Mouse (Mus musculus) limb, embryonic 10.5 days (tissue): ENCODE results near the gene Spns2. TPM values are rescaled to one million over a fixed set of nuclear protein-coding genes. Genes with fewer than 3 reads are reported as not detected.
A peak's percentile ranks its signal among the peaks of the same experiment; 100 is the strongest.
"Not testable (repeated sequence)": the region's sequence is repeated elsewhere in the genome, so short reads cannot be mapped to it uniquely, and the experiment has no call there.

Experiments
- DNase-seq: peaks from one replicate; pipeline ENCODE4 v3.0.0-alpha.2; 2017; ENCODE audit warnings: low spot score
- H3K27ac ChIP-seq: fragments of 300-500 bp; sonication (generic); 2 replicates; pipeline ENCODE4 v1.5.1; 2016; ENCODE audit warnings: mild to moderate bottlenecking
- H3K27me3 ChIP-seq: fragments of 300-500 bp; sonication (generic); 2 replicates; pipeline ENCODE4 v1.6.1; 2016; ENCODE audit warnings: low read depth, mild to moderate bottlenecking; ENCODE audit not compliant: poor library complexity, severe bottlenecking
- H3K36me3 ChIP-seq: fragments of 300-500 bp; sonication (generic); 2 replicates; pipeline ENCODE4 v1.6.1; 2016; ENCODE audit warnings: mild to moderate bottlenecking, moderate library complexity
- H3K4me1 ChIP-seq: fragments of 300-500 bp; sonication (generic); 2 replicates; pipeline ENCODE4 v1.6.1; 2016
- H3K4me3 ChIP-seq: fragments of 300-500 bp; sonication (generic); 2 replicates; pipeline ENCODE4 v1.5.1; 2016; ENCODE audit warnings: mild to moderate bottlenecking, moderate library complexity
- H3K9me3 ChIP-seq: fragments of 300-500 bp; sonication (generic); replicated peaks from 2 replicates; pipeline ENCODE4 v1.6.1; 2016; ENCODE audit warnings: mild to moderate bottlenecking
- WGBS: fragments of 180-500 bp; shearing (Covaris S2); methylation state at CpG from one replicate; pipeline ENCODE4 v1.1.7; 2016; 5-methylcytosine and 5-hydroxymethylcytosine counted together
- polyA plus RNA-seq: library from polyadenylated mRNA; unstranded; fragments of >200 nt; fragmentation: Nextera tagmentation; extraction: Ambion mirVana; gene quantifications from 2 replicates; pipeline ENCODE4 v1.2.1, GENCODE M21; 2016

The Spns2 gene
- polyA plus RNA-seq, 1 experiment from 2014 or later, result 3.0 TPM

DNA sequence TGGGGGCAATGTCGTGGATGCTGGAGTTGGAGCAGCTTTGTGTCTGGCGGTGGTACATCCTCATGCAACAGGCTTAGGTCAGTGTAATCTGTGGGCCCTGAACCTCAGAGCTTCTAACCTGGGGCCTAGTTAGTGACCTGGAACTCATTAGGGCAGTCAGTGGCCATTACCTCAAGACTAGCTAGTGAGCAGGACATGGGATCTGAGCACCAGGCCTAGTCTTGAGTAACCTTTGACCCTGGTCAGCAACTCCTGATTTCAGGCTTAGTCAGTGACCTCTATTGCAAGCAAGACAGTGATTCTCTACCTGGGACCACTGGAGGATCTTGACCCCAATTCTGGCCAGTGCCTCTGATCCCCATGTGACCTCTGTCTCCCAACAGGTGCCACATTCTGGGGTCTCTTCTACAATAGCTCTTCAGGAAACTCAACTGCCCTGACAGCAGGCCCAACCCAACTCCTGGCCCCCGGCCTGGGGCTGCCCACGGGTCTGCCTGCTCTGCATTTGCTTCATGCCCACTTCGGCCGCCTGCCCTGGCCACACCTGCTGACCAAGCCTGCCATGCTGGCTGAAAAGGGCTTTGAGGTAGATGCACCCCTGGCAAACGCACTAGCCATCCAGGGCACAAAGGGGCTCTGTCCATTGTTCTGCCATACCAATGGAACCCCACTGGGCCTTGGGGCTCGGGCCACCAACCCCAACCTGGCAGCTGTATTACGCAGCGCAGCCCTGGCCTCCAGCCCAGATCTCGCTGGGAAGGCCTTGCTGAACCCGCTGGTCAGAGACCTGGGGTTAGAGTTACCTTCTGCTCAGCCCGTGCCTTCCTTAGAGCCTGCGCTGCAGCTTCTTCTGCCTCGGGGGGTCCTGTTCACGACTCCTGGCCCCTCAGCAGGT is 52.7 kb downstream of the Spns2 start:
- Histone ChIP-seq H3K9me3 (no peaks in the 10 kb centered on the region), H3K27ac (no peak overlapping the region), H3K27me3 (no peaks in the 10 kb centered on the region), H3K4me1 (peaks cover 1% of the 10 kb centered on the region), H3K36me3 (no peaks in the 10 kb centered on the region), H3K4me3 (no peak overlapping the region)
- no peak for DNase-seq
- WGBS, result 88% methylated on average over 16 of the region's 16 CpGs

DNA sequence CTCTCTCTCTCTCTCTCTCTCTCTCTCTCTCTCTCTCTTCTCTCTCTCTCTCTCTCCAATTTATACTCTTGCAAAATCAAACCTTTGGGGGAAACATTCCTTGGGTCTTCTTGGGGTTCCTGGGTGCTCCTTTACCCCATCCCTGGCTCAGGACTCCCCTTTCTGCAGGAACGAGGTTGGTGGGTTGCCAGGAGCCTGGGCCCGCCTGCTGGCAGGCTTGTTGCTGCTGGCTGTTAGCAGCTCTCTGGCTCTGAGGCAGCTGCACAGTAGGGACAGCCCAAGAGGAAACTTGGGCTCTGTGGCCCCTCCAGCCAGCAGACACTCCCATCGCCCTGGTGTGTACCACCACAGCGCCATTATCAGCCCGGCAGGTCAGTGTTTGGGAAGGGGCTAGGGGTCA is 53.4 kb downstream of the Spns2 start:
- no peaks in the 10 kb centered on the region for H3K27me3 ChIP-seq
- H3K4me3 ChIP-seq, result no peak overlapping the region
- H3K9me3 ChIP-seq, result no peaks in the 10 kb centered on the region
- no peak for DNase-seq
- H3K27ac ChIP-seq, result no peak overlapping the region
- no peaks in the 10 kb centered on the region for H3K36me3 ChIP-seq
- 77% methylated on average over 5 of the region's 5 CpGs for WGBS
- no peaks in the 10 kb centered on the region for H3K4me1 ChIP-seq

DNA sequence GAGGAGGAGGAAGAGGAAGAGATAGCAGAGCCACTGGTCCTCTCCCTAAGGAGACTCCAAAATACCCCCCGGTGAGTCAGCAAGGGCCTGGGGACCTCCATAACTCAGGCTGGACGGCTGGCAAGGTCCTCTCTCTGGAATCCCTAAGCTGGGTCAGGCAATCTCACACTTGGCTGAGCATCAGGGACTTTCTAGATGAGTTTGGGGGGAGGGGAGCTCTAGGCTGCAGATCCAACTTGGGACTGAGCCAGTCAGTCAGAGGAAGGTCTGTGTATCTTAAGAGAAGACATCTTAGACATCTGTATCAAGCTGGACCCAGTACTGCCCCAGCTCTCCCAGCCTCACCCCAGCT is 54.0 kb downstream of the Spns2 start:
- Histone ChIP-seq H3K4me3 (no peak overlapping the region), H3K27ac (no peak overlapping the region)
- WGBS, result 58% methylated on average over 2 of the region's 2 CpGs

DNA sequence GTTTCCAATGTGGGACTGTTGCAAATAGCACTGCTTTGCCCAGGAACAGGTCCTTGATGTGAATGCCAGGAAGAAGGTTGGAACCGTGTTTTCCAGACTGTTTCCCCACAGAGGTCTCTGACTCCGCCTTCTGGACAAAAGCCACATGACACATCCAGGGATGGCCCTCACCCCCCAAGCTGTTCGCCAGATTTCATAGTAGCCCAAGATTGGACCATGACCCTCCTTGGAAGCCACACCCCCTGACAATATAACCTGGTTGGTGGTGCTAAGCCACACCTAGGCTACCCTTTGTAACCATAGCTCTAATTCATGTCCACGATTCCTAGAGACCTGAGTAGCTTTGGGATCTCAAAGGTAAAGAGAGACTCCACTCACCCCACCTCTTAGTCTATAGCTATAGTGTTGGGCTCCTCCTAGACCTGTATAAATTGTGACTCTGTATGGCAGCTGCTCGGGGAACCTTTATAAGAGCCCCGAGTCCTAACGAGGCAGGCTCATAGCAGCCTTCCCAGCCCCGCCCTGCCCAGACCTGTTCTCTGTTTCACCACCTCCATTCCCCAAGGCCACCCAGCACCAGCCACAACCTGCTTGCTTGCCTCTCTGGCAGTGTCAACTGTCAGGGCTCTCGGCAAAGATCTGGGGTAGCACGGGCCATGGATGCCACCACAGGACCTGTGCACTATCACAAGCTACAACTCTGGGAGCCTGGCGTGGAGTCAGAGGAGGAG is 54.6 kb downstream of the Spns2 start, which contains the start of gene Ggt6:
Gene Ggt6 (plus strand): TSS at position 564 of the 731 bp plus-strand sequence.
- Histone ChIP-seq H3K4me3 (no peak within 1 kb of the TSS), H3K27ac (no peak within 1 kb of the TSS), H3K27me3 (no peaks in the 10 kb centered on the region), H3K36me3 (no peaks in the 10 kb centered on the region), H3K9me3 (no peaks in the 10 kb centered on the region), H3K4me1 (no peaks in the 10 kb centered on the region)
- DNase-seq, result no peak
- WGBS, result 67% methylated on average over 11 of the region's 11 CpGs

More for the DNA sequence above, 54.0 kb downstream of the Spns2 start:
- DNase-seq, result no peak
- H3K27me3 ChIP-seq, result no peaks in the 10 kb centered on the region
- no peaks in the 10 kb centered on the region for H3K4me1 ChIP-seq
- no peaks in the 10 kb centered on the region for H3K36me3 ChIP-seq
- no peaks in the 10 kb centered on the region for H3K9me3 ChIP-seq

DNA sequence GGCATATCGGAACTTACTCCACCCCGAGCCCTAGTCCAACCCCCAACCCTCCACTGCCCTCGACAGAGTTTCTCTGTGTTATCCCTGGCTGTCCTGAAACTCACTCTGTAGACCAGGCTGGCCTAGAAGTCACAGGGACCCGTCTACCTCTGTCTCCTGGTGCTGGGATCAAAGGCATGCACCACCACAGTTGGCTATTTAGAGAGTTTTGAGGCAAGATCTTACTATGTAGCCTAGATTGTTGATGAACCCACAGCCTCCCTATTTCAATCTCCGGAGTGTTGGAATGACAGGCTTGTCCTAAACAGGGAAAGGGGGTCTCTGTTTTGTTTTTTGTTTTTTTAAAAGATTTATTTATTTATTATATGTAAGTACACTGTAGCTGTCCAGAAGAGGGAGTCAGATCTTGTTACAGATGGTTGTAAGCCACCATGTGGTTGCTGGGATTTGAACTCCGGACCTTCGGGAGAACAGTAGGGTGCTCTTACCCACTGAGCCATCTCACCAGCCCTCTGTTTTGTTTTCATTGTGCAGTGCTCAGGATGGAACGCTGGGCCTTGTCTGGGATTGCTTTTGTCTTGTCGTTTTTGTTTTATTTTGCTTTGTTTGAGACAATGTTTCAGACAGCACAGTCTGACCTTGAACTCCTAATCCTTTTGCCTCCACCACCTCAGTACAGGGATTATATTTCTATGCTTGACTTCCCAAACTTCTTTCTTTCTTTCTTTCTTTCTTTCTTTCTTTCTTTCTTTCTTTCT is 59.2 kb downstream of the Spns2 start:
- not testable (repeated sequence) for H3K4me1 ChIP-seq, H3K27me3 ChIP-seq, H3K4me3 ChIP-seq, H3K27ac ChIP-seq, H3K36me3 ChIP-seq, DNase-seq, H3K9me3 ChIP-seq
- 66% methylated on average over 9 of the region's 9 CpGs for WGBS

DNA sequence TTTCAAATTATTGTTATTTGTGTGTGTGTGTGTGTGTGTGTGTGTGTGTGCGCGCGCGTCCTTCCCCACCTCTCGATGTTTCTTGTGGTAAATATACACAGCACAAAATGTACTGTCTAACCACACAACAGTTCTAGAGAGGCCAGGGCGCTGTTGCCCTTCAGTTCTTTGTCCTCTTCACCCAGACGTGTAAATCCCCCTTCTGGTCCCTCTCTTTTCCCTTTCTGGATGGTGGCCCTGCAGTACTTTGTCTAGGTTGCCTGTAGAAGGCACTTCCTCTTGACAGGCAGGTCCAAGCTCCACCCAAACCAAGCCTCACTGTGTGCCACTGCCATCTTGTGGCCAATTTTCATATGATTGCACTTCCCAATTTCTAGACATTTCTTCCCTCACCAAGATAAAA is 60.4 kb downstream of the Spns2 start:
- peak; percentile 74 for DNase-seq
- Histone ChIP-seq H3K36me3 (no peaks in the 10 kb centered on the region), H3K9me3 (no peaks in the 10 kb centered on the region), H3K4me3 (0 out of 2 replicates have a peak overlapping the region, but pooled peaks have one; percentile 6), H3K27ac (peak overlapping the region; percentile 61; the same call in 1 of the 2 replicates), H3K4me1 (peaks cover 9% of the 10 kb centered on the region; the same call in 1 of the 2 replicates), H3K27me3 (no peaks in the 10 kb centered on the region)
- WGBS, result 51% methylated on average over 7 of the region's 7 CpGs

DNA sequence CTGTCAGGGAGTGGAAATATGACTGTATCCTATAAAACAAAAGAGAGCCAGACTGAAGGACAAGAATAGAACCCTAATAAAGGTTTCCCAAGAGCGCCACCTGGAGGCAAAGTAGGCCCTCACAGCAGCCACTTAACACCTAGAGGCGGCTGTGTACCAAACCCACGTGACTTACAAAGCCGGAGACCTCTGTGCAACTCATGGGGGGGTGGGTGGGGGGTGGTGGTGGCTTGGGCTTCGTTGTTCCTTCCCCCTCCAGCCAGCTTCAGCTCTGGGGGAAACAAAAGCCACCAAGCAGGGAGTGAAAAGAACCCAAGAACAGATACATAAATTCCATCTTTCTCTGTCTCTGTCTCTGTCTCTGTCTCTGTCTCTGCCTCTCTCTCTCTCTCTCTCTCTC is 61.0 kb downstream of the Spns2 start:
- H3K4me3 ChIP-seq, result 0 out of 2 replicates have a peak overlapping the region, but pooled peaks have one; percentile 6
- WGBS, result 9% methylated on average over 5 of the region's 5 CpGs
- H3K27me3 ChIP-seq, result no peaks in the 10 kb centered on the region
- H3K9me3 ChIP-seq, result no peaks in the 10 kb centered on the region
- peak; percentile 74 for DNase-seq
- peaks cover 9% of the 10 kb centered on the region; the same call in 1 of the 2 replicates for H3K4me1 ChIP-seq
- peak overlapping the region; percentile 61; the same call in 1 of the 2 replicates for H3K27ac ChIP-seq
- no peaks in the 10 kb centered on the region for H3K36me3 ChIP-seq

DNA sequence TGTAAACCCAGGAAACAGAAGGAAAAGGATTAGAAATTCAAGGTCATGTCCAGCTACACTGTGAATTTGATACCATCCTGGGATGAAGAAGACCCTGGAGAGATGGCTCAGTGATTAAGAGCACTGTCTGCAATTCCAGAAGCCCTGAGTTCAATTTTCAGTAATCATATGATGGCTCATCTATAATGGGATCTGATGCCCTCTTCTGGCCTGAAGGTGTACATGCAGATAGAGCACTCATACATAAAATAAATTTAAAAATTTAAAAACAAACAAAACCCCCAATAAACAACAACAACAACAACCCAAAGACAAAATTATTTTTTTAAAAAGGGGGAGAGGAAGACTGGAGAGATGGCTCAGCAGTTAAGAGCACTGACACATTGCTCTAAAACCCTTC is 62.8 kb downstream of the Spns2 start:
- H3K27me3 ChIP-seq, result no peaks in the 10 kb centered on the region
- no peak for DNase-seq
- no peaks in the 10 kb centered on the region for H3K36me3 ChIP-seq
- H3K27ac ChIP-seq, result no peak overlapping the region
- H3K9me3 ChIP-seq, result no peaks in the 10 kb centered on the region
- no peak overlapping the region for H3K4me3 ChIP-seq
- peaks cover 9% of the 10 kb centered on the region; the same call in 1 of the 2 replicates for H3K4me1 ChIP-seq

DNA sequence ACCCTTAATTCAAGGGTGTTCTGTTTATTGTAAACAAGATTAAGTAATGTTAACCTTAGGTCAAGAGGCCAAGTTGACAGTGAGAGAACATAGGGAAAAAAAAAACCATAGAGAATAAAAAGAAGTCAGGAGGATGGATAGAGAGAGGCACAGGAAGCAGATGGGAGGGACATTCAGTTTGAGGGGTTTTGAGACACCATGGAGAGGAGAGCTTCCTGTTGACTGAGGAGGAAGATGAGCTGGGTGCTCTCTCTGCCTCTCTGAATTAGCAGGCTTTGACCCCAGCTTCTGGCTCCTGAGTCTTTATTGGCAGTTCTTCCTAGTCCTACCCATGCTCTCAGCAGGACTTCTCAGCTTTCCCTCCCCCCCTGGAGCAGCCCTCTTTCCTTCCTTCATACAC is 64.5 kb downstream of the Spns2 start:
- Histone ChIP-seq H3K4me3 (no peak overlapping the region), H3K27me3 (no peaks in the 10 kb centered on the region), H3K36me3 (no peaks in the 10 kb centered on the region), H3K27ac (no peak overlapping the region), H3K4me1 (peaks cover 9% of the 10 kb centered on the region; the same call in 1 of the 2 replicates), H3K9me3 (no peaks in the 10 kb centered on the region)
- no peak for DNase-seq

DNA sequence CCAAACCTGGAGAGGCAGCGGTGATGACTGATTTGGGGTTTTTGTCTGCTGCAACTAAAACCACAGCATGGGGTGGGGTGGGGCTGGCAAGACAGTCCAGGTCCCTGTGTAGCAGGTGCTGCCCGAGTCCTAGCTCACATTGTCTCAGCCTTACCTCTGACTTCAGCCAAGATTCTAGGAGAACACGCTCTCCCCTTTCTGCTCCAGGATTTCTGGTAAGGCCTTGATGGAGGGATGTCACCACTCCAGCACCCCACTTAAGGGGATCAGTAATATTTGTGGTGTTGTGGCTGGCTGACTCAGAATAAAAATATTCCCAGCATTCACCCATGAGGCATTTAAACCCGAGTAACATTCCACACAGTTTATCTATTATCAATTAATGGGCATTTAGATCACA is 66.0 kb downstream of the Spns2 start:
- no peak for DNase-seq
- WGBS, result 89% methylated on average over 4 of the region's 4 CpGs
- Histone ChIP-seq H3K27me3 (no peaks in the 10 kb centered on the region), H3K9me3 (no peaks in the 10 kb centered on the region), H3K27ac (no peak overlapping the region), H3K4me1 (peaks cover 9% of the 10 kb centered on the region; the same call in 1 of the 2 replicates), H3K4me3 (no peak overlapping the region), H3K36me3 (no peaks in the 10 kb centered on the region)

DNA sequence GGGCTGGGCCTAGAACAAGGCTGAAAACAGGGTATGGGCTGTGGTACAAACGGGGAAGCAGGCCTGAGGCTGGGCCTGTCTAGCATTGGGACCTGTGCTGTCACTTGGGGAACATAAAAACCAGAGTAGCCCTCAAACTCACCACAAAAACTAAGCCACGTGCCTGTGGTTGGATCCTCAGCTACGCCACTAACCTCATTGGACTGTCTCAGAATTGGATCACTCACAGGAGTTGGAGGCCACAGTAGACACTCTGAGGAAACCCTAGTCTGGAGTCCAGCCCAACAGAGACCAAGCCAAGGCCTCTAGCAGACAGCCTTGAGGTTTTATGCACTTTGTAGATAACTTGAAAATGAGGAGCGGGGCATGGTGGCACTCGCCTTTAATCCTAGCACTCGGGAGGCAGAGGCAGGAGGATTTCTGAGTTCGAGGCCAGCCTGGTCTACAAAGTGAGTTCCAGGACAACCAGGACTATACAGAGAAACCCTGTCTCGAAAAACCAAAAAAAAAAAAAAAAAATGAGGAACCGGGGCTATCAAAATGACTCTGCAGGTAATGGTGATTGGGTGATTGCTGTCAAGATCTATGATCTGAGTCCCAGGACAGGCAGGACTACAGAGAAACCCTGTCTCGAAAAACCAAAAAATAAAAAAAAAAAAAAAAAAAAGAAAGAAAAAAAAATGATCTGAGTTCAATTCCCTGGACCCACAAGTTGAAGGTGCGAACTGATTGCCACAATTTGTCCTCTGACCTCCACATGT is 68.0 kb downstream of the Spns2 start:
- no peaks in the 10 kb centered on the region for H3K36me3 ChIP-seq
- 91% methylated on average over 11 of the region's 11 CpGs for WGBS
- H3K4me1 ChIP-seq, result peaks cover 25% of the 10 kb centered on the region
- no peak overlapping the region for H3K4me3 ChIP-seq
- DNase-seq, result no peak
- no peaks in the 10 kb centered on the region for H3K27me3 ChIP-seq
- no peak overlapping the region for H3K27ac ChIP-seq
- H3K9me3 ChIP-seq, result no peaks in the 10 kb centered on the region

DNA sequence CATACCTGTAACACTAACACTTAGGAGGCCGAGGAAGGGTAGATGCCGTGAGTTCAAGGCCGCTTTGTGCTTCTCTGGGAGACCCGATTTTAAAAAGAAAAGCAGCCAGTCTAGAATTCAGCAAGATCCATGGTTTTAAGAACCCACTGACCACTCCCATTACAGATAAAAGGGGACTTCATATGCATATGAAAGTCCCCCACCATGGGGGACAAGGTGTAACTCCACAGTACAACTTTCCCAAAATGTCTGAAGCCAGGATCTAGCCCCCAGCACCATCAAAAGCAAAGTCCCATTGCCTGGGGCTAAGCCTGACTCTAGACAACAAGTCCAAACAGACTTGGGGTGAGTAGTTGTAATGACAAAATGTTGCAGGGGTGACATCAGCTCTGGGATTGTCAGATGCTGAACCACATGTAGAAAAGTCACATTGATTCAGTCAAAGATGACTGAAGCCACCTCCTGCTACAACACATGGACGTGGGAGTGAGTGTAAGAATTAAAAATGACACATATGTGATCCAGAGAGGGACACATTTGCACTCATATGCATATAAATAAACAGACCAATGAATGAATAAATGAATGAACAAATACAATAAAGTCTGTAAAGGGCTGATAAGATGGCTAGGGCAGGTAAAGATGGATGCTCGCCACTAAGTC is 69.1 kb downstream of the Spns2 start:
- Histone ChIP-seq H3K4me3 (no peak overlapping the region), H3K27ac (no peak overlapping the region), H3K9me3 (no peaks in the 10 kb centered on the region), H3K27me3 (no peaks in the 10 kb centered on the region), H3K36me3 (no peaks in the 10 kb centered on the region), H3K4me1 (peaks cover 20% of the 10 kb centered on the region)
- DNase-seq, result no peak
- 85% methylated on average over 6 of the region's 6 CpGs for WGBS
